Mouse (Mus musculus) heart, adult 2 months (tissue): ENCODE measurements around the gene Inafm2. TPM values are rescaled to one million over a fixed set of nuclear protein-coding genes. Genes with fewer than 3 reads are reported as not detected.

Source experiments
- DNase-seq, 2 experiments: peaks; one replicate each; pipeline ENCODE4 v3.0.0; 2021
- H3K27ac ChIP-seq: fragments of 200-600 bp; 2 replicates; pipeline ENCODE4 v1.8.1; 2022
- H3K27me3 ChIP-seq: fragments of 200-500 bp; 2 replicates; pipeline ENCODE4 v1.6.1; 2012; ENCODE audit warnings: mild to moderate bottlenecking, low read length, inconsistent platforms, mixed read lengths; ENCODE audit not compliant: control insufficient read depth, insufficient read depth
- H3K36me3 ChIP-seq: fragments of 200-500 bp; 2 replicates; pipeline ENCODE4 v1.6.1; 2012; ENCODE audit warnings: low read length, inconsistent platforms; ENCODE audit not compliant: control insufficient read depth, insufficient read depth
- H3K4me1 ChIP-seq: fragments of 200-500 bp; 2 replicates; pipeline ENCODE4 v1.6.1; 2011; ENCODE audit warnings: low read length; ENCODE audit not compliant: control insufficient read depth, insufficient read depth
- H3K4me3 ChIP-seq: fragments of 200-600 bp; 2 replicates; pipeline ENCODE4 v1.8.1; 2022
- H3K79me2 ChIP-seq: fragments of 200-500 bp; replicated peaks from 2 replicates; pipeline ENCODE4 v1.6.1; 2012; ENCODE audit warnings: mild to moderate bottlenecking, inconsistent platforms, low read length, moderate library complexity, mixed read lengths; ENCODE audit not compliant: control insufficient read depth, insufficient read depth
- H3K9ac ChIP-seq: fragments of 200-500 bp; 2 replicates; pipeline ENCODE4 v1.6.1; 2012; ENCODE audit warnings: low read depth, mild to moderate bottlenecking, control low read depth, inconsistent platforms, low read length, mixed read lengths
- CTCF ChIP-seq: fragments of 200-600 bp; IDR thresholded peaks from 2 replicates; pipeline ENCODE4 v1.8.1; 2022; ENCODE audit warnings: antibody characterized with exemption, mild to moderate bottlenecking, moderate library complexity
- EP300 ChIP-seq: fragments of 200-500 bp; IDR thresholded peaks from 2 replicates; pipeline ENCODE4 v1.6.1; 2011; ENCODE audit warnings: low read depth, low read length, control low read depth; ENCODE audit not compliant: insufficient read depth
- WGBS: fragments of 180-500 bp; shearing (Covaris S2); methylation state at CpG from one replicate; pipeline ENCODE4 v1.1.7; 2018; 5-methylcytosine and 5-hydroxymethylcytosine counted together
- intact Hi-C: fragments of 180-260 bp; cut with DNase I; formaldehyde crosslinking; loops from one replicate; pipeline ENCODE4 v1.15.1; 2025
- polyA plus RNA-seq: library from polyadenylated mRNA; depleted of rRNA; stranded (reverse); fragments of >200 nt; gene quantifications from 2 replicates; pipeline ENCODE4 v1.2.3, GENCODE M21; 2012; rRNA removed
- total RNA-seq, 2 experiments: library from RNA; stranded (reverse); gene quantifications; 2 replicates each; pipeline ENCODE4 v1.2.3; 2021

Inafm2 gene
- total and polyA plus RNA-seq, 3 experiments, result 8.8 to 34.9 (median 31.8) TPM

GRCm38 (mm10) chr2:118793636-118794035 is 48.1 kb downstream of the Inafm2 start:
- intact Hi-C loops, result loop anchor here (5.0 kb wide), 1 partner anchor 159 kb away; no protein-coding TSS in a partner anchor
- H3K4me3 ChIP-seq, result no peak overlapping the region
- no peak for TF ChIP-seq EP300
- no peak for TF ChIP-seq CTCF
- H3K27ac ChIP-seq, result no peak overlapping the region
- H3K27me3 ChIP-seq, result no peaks in the 10 kb centered on the region
- DNase-seq, result no peak
- no peaks in the 10 kb centered on the region for H3K79me2 ChIP-seq
- H3K9ac ChIP-seq, result no peak overlapping the region
- H3K4me1 ChIP-seq, result peaks cover 1% of the 10 kb centered on the region; the same call in 1 of the 2 replicates
- 75% methylated on average over 4 of the region's 4 CpGs for WGBS
- H3K36me3 ChIP-seq, result no peaks in the 10 kb centered on the region

Other genes starting within 250 kb of the Inafm2 start
- gene Bmf, start 196.1 kb upstream of the Inafm2 start, total RNA-seq, result 1 to 10 TPM; 5.5 to 7.0 TPM
- 2.9 and 5.7 TPM in 2 replicates for gene Bmf, start 196.1 kb upstream of the Inafm2 start, polyA plus RNA-seq
- 1 to 10 TPM in 1 of 2 experiments, under 1 TPM in 1; 0.65 to 1.8 TPM for gene Bub1b, start 147.5 kb upstream of the Inafm2 start, total RNA-seq
- gene Bub1b, start 147.5 kb upstream of the Inafm2 start, polyA plus RNA-seq, result 0.25 and 1.1 TPM in 2 replicates
- gene Pak6, start 82.5 kb upstream of the Inafm2 start, total RNA-seq, result 1 to 10 TPM; 6.1 to 8.1 TPM
- gene Pak6, start 82.5 kb upstream of the Inafm2 start, polyA plus RNA-seq, result 11.1 and 12.7 TPM in 2 replicates
- gene Ankrd63, start 41.8 kb upstream of the Inafm2 start, total RNA-seq, result 1 to 10 TPM; 1.3 to 2.5 TPM
- gene Ankrd63, start 41.8 kb upstream of the Inafm2 start, polyA plus RNA-seq, result 1.1 and 3.5 TPM in 2 replicates
- gene Plcb2, start 17.3 kb upstream of the Inafm2 start, total RNA-seq, result 1 to 10 TPM; 2.5 to 2.6 TPM
- gene Plcb2, start 17.3 kb upstream of the Inafm2 start, polyA plus RNA-seq, result 2.4 and 2.7 TPM in 2 replicates
- 10 to 100 TPM; 24.3 to 26.4 TPM for gene Ccdc9b, start 16.9 kb downstream of the Inafm2 start, total RNA-seq
- gene Ccdc9b, start 16.9 kb downstream of the Inafm2 start, polyA plus RNA-seq, result 15.1 and 21.7 TPM in 2 replicates
- not detected for gene Phgr1, start 27.0 kb downstream of the Inafm2 start, total RNA-seq
- not detected in 2 replicates for gene Phgr1, start 27.0 kb downstream of the Inafm2 start, polyA plus RNA-seq
- under 1 TPM in 1 of 2 experiments, not detected in 1; 0.11 TPM for gene Disp2, start 34.0 kb downstream of the Inafm2 start, total RNA-seq
- 0.39 and 0.53 TPM in 2 replicates for gene Disp2, start 34.0 kb downstream of the Inafm2 start, polyA plus RNA-seq
- under 1 TPM; 0.64 to 0.68 TPM for gene Knstrn, start 68.2 kb downstream of the Inafm2 start, total RNA-seq
- 0.23 and 0.59 TPM in 2 replicates for gene Knstrn, start 68.2 kb downstream of the Inafm2 start, polyA plus RNA-seq
- 100 to 1,000 TPM; 356 to 463 TPM for gene Ivd, start 116.2 kb downstream of the Inafm2 start, total RNA-seq
- gene Ivd, start 116.2 kb downstream of the Inafm2 start, polyA plus RNA-seq, result 215 and 327 TPM in 2 replicates
- gene Bahd1, start 154.6 kb downstream of the Inafm2 start, total RNA-seq, result 10 to 100 TPM; 14.8 to 20.1 TPM
- gene Bahd1, start 154.6 kb downstream of the Inafm2 start, polyA plus RNA-seq, result 9.5 and 9.9 TPM in 2 replicates
- 1 to 10 TPM; 7.8 to 8.2 TPM for gene Chst14, start 180.7 kb downstream of the Inafm2 start, total RNA-seq
- gene Chst14, start 180.7 kb downstream of the Inafm2 start, polyA plus RNA-seq, result 9.5 and 10.4 TPM in 2 replicates